Mouse (Mus musculus): ENCODE data around the gene Slc38a2.

DNA sequence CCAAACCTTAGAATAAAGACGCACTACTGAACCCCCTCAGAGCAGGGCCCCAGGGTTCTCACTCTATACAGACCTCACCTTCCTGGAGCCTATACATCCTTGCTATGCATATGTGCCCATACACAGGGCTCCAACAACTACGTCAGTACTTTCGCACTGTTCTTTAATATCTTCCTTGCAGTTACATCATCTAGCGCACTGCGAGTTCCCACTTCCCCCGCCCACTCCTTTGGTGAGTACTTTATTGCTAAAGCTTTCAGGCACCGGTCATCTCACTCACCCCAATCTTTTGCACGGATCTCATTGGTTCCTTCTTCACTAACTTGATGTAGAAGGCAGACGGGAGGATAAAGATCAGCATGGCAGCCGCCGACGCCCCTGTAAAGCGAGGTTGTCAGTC lies 8.7 kb downstream of the Slc38a2 start:
- TF ChIP-seq CTCF (conservative IDR thresholded peaks at IDR 0.05; ENCODE audit: low read length) (no peak), POU5F1 (IDR thresholded peaks at IDR 0.05; ENCODE audit: borderline replicate concordance, low read length) (no peak), NANOG (IDR thresholded peaks at IDR 0.05; ENCODE audit: borderline replicate concordance, low read length) (no peak)
